Mouse (Mus musculus): ENCODE data around the gene Slc25a22.

DNA sequence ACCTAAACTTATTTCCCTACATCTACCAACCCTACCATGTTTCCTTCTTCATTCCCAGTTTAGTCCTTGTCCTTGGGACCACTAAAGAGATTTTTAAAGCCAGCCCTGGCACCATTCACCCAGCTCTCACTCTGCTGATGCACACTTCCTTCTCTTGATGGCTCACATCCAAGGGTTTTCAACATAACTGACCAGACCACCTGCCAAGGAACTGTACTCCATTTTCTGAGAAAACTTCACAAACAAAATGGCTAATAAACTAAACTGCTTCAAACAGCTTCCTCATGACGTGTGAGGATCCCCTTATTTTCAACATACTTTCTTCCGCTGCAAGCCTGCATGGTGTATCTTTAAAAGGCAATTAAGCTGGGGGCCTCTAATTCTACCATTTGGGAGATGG is 15.9 kb upstream of the Slc25a22 start:
- no peak for TF ChIP-seq CTCF (IDR thresholded peaks at IDR 0.05; ENCODE audit: control insufficient read depth, insufficient read depth, insufficient read length)
- no peak for TF ChIP-seq MAX (IDR thresholded peaks at IDR 0.05)
- no peak for TF ChIP-seq USF1 (IDR thresholded peaks at IDR 0.05; ENCODE audit: low read depth)
- TF ChIP-seq MYOD1 (IDR thresholded peaks at IDR 0.05; ENCODE audit: control insufficient read depth, insufficient read length, low read depth): no peak
